Mouse (Mus musculus): ENCODE results near the gene Pip5k1a.
"Not testable (repeated sequence)": the region's sequence is repeated elsewhere in the genome, so short reads cannot be mapped to it uniquely, and the experiment has no call there.

Gene Pip5k1a

DNA sequence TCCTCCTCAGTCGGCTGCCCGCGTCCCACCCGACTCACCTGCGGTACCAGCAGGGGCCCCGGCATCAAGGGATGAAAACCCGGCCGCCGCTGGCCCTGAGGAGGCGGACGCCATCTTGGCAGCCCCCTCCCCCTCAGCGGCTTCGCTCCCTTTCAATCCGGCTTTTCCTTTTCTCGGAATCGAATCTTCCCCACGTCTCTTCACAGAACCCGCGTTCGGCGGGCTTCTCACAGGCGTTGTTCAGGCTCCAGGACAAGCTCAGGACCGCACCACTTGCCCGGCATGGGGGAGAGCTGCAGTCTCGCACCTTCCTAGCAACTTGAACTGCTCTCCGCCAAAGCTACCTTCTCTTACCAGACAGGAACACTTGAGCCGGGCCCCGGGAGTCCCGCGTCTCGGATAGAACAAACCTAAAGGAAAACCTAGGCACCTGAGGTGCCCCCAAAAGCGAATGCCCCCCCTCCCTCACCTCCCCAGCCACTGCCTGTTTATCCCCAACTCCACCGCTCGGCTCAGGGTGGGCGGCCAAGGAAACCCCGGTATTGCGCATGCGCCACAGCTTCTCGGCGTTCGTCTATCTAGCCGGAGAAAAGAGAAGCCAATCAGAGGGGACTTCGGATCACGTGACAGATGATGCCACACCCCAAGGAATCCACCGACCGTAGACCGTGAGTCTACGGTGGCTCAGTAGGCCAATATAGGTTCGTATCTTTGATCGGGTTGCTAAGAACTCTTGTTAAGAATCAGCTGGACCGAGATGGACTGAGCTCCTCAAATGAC lies at the start of gene Pip5k1a:
Gene Pip5k1a, minus strand, starts transcription at position 593 of the 780 bp plus-strand sequence.
- DNase-seq (ENCODE audit: low read depth), result peak; percentile 98

DNA sequence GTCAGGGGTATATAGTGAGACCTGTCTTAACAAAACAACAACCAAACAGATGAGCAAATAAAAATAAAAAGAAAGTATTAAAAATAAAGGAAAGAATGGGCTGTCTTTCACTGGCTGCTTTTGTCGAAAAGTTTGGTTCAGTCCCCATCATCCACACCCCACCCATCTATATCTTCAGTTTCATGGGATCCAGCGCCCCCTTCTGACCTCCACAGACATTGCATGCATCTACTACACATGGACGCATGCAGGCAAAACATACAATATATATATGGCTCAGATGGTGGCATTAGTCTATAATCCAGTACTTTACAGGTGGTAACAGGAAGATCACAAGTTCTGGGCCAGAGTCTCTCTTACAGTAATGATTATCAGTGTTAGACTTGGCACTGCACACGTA lies 47.1 kb upstream of the Pip5k1a start:
- peak; percentile 86 for DNase-seq (ENCODE audit: low read depth)

- DNase-seq (ENCODE audit: low read depth), result no peak
Measured at GRCm38 (mm10) chr3:95147924-95148323, 41.2 kb upstream of the Pip5k1a start.

DNA sequence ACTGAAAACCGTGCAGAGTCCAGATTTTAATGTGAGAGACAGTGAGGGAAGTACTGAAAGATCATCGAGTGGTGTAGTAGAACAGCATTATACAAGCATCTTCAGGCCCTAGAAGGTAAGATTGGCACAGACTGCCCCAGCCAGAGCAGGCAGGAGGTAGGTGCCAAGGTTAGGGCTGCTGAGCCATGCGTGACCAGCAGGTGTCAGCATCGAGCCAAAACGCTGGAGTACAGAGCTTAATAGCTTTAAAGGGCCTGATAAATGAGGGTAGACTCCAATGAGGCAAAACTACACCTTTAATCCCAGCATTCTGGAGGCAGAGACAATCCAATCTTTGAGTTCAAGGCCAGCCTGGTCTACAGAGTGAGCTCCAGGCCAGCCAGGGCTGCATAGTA lies 35.9 kb upstream of the Pip5k1a start:
- peak; percentile 95 for DNase-seq (ENCODE audit: low read depth)

- DNase-seq (ENCODE audit: low read depth), result peak; percentile 74
Measured at GRCm38 (mm10) chr3:95141952-95142616, 35.4 kb upstream of the Pip5k1a start, which contains the start of gene Tnfaip8l2. Tnfaip8l2 (minus strand) TSS chr3:95142360.

DNA sequence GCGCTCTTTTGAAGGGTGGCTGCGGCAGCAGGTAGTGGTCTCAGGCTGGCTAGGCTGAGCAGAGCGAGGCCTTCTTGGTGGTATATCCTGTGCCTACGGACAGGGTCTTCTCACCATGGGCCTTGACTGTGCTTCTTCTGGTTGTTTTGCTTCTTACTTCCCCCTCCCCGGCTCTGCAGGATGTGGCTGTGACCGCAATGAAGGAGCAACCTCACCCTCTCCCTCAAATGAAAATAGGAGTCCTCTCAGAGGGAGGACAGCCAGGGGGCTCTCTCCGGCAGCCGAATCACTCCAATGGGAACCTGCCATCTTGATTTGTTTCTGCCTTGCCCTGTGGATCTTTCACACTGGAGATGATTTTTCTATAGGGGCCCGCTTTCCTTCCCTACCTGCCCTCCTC lies 34.7 kb upstream of the Pip5k1a start:
- DNase-seq (ENCODE audit: low read depth), result peak; percentile 84

DNA sequence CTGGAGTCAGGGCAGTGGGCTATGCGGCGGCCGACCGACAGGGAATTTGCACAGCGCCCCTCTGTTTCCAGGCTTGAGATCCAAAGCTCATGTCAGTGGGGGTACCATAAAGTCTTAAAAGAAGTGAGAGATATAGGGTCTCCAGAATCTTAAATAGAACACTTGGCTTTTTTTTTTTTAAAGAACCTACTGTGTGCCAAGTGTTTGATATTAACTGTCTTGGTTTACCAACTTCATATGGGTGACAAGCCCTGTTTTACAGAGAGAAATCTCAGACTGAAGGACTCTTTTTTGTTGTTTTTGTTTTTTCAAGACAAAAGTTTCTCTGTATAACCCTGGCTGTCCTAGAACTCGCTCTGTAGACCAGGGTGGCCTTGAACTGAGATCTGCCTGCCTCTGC lies 34.1 kb upstream of the Pip5k1a start:
- DNase-seq (ENCODE audit: low read depth), result no peak

DNA sequence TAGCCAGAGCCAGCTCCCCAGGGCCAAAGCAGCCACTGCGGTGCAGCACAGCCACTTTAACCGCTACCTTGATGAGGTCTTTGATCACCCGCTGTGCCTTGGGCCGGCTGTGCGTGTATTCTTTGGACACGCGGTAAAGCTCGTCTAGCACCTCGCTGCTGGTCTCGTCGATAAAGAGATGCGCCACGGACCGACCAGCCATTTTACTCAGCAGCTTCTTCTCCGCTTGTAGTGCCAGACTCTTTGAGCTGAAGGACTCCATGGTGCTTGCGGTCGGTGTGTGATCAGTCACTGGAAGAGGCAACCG lies 33.5 kb upstream of the Pip5k1a start:
- DNase-seq (ENCODE audit: low read depth), result no peak

DNA sequence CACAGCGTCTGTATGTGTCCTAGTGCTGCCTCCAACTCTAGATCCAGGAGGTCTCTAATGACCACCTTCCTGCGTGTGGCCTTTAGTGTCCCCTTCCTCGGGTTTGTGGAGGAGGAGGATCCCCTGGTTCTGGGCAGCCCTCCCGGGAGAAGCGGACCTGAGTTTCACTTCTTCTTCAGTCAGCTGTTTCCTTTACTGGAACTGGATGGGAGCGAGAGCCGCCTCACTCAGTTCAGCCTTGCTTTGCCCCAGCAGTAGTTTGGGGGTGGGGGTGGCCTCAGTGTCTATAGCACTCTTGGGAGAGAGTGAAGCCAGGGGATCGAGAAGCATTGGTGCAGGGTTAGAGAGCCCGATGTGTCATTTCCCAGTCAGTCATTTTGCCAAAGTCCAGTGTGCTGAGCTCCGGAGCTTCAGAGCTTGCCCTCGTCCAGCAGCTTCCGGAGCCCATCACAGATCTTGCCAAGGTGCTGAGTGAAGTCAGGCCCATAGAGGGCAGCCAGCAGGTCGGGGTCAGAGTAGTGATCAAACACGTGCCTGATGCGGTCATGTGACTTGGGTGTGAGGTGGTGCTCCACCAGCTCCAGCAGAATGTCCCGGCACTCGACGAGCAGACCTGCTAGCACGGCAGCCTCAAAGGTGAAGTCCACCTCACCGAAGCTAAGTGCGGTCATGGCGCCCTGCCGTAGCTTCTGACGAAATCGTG lies 33.0 kb upstream of the Pip5k1a start:
- DNase-seq (ENCODE audit: low read depth), result no peak

GRCm38 (mm10) chr3:95136336-95136735 lies 29.6 kb upstream of the Pip5k1a start:
- peak; percentile 38 for DNase-seq (ENCODE audit: low read depth)

- peak; percentile 89 for DNase-seq (ENCODE audit: low read depth)
Measured at GRCm38 (mm10) chr3:95135433-95136052, 28.8 kb upstream of the Pip5k1a start.

DNA sequence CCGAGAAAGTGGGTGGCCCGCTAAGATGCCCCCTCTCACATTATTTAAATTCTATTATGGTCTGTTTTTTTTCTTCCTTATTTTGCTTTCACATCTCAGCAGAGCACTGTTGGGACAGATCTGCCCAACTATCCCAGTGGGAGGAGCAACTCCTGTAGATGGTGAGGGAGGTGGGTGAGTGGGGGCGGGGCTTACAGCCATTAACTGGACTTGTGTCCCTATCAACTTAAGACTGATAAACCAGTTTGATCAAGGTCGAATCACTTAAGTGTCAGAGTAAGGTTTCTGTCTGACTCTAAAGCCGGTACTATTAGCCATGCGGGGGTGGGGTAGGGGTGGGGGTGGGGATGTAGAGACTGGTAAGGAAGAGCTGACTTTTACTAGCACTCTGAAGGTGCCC lies 28.3 kb upstream of the Pip5k1a start:
- DNase-seq (ENCODE audit: low read depth), result no peak

DNA sequence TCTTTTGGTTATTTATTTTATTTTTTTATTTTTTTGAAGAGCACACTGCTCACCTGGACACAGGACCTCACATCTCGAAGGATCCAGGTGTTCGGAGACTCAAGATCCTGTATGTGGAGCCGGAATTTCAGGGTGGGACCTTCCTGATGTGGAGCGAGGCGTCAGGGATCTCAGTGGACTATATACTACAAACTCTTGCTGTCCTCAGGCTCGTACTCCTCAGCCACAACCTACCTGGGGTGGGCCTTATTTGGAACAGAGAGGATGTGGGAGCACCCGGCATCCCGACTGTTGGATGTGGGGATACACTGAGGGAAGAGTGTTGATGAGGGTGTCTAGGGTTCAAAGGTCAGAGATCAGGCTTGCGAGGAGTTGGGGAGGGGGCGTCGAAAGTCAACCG lies 27.4 kb upstream of the Pip5k1a start:
- DNase-seq (ENCODE audit: low read depth), result not testable (repeated sequence)

DNA sequence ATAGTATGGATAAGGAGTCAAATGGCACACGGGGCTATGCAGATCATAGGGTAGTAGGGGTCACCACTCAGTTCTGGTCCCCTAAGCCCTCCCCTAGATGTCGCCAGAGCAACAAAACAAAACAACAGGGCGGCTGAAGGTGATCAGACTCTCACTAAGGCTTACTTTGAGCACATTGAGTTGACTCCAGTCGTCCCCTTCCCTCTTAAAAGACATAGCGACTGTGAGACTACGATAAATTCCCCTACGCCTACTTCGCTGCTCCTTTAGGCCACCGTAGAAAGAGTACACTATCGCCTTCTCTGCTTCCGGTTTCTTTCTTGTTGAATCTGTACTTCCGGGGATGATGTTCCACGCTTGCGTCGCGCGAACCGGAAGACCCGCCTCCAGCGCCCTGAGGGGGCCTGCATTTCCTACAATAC lies 27.0 kb upstream of the Pip5k1a start, which contains the start of the genes Scnm1 and Lysmd1:
Gene Scnm1, minus strand, starts transcription at position 332 of the 422 bp plus-strand sequence.
Gene Lysmd1, plus strand, starts transcription at position 409 of the 422 bp plus-strand sequence.
- peak; percentile 95 for DNase-seq (ENCODE audit: low read depth)

- peak; percentile 24 for DNase-seq (ENCODE audit: low read depth)
Measured at GRCm38 (mm10) chr3:95133176-95133575, 26.4 kb upstream of the Pip5k1a start.

DNA sequence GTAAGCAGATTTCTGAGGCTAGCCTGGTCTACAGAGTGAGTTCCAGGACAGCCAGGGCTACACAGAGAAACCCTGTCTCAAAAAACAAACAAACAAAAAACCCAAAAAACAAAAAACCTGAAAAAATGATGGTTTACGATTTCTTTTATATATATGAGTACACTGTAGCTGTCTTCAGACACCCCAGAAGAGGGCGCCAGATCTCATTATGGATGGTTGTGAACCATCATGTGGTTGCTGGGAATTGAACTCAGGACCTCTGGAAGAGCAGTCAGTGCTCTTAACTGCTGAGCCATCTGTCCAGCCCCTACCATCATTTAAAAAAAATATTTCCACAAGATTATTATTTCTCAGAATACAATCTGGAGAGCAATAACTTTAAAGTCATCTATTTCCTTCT lies 25.7 kb upstream of the Pip5k1a start:
- not testable (repeated sequence) for DNase-seq (ENCODE audit: low read depth)

DNA sequence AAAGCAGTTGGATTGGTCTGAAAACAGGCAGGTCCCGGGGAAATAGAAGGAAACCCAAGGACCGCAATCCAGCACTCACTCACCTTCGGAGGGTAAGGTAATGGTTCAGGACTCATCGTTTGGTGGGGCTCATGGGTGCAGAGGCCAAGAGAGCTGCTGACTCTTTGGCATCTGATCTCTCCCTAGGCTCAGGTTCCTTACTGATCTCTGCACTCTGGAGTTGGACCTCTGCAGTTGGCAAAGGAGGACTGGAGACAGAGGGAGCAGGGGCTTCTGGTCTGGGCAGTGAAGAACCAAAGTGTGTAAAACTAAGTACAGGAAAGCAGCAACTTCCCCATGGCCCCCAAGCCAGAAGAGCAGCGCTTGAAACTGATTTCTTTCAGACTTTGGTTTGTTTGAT lies 23.4 kb upstream of the Pip5k1a start:
- no peak for DNase-seq (ENCODE audit: low read depth)

- no peak for DNase-seq (ENCODE audit: low read depth)
Measured at GRCm38 (mm10) chr3:95129226-95129651, 22.5 kb upstream of the Pip5k1a start.

- DNase-seq (ENCODE audit: low read depth), result no peak
Measured at GRCm38 (mm10) chr3:95124972-95125371, 18.2 kb upstream of the Pip5k1a start.

GRCm38 (mm10) chr3:95124246-95124645 lies 17.5 kb upstream of the Pip5k1a start, which contains the start of gene Tmod4:
Tmod4 (plus strand) TSS chr3:95124476.
- DNase-seq (ENCODE audit: low read depth), result peak; percentile 42

- no peak for DNase-seq (ENCODE audit: low read depth)
Measured at GRCm38 (mm10) chr3:95121580-95121979, 14.8 kb upstream of the Pip5k1a start.

GRCm38 (mm10) chr3:95117751-95118150 lies 11.0 kb upstream of the Pip5k1a start:
- no peak for DNase-seq (ENCODE audit: low read depth)

Measured in naive thymus-derived CD4-positive, alpha-beta T cell, adult 2 months (primary cell).